Mouse (Mus musculus) intestine, embryonic 16.5 days (tissue): ENCODE data around the gene Zfp641. TPM values are rescaled to one million over a fixed set of nuclear protein-coding genes. Genes with fewer than 3 reads are reported as not detected.

Source experiments
- ATAC-seq: fragments of 200-750 bp; cut with Nextera tagmentation; 2 replicates; pipeline ENCODE4 v1.8.0; 2017; ENCODE audit warnings: moderate TSS enrichment, moderate library complexity
- H3K27ac ChIP-seq: fragments of 300-500 bp; sonication (generic); 2 replicates; pipeline ENCODE4 v1.5.1; 2014; ENCODE audit warnings: mild to moderate bottlenecking, low read length
- H3K27me3 ChIP-seq: fragments of 300-500 bp; sonication (generic); replicated peaks from 2 replicates; pipeline ENCODE4 v1.6.1; 2014; ENCODE audit warnings: low read length, control low read depth, mixed read lengths; ENCODE audit not compliant: control insufficient read depth, insufficient read depth
- H3K36me3 ChIP-seq: fragments of 300-500 bp; sonication (generic); 2 replicates; pipeline ENCODE4 v1.6.1; 2014; ENCODE audit warnings: low read length, control low read depth; ENCODE audit not compliant: control insufficient read depth, insufficient read depth
- H3K4me1 ChIP-seq: fragments of 300-500 bp; sonication (generic); 2 replicates; pipeline ENCODE4 v1.6.1; 2014; ENCODE audit warnings: low read length, control low read depth, mixed read lengths; ENCODE audit not compliant: control insufficient read depth, insufficient read depth
- H3K4me2 ChIP-seq: fragments of 300-500 bp; sonication (generic); 2 replicates; pipeline ENCODE4 v1.6.1; 2014; ENCODE audit warnings: low read depth, low read length, control low read depth
- H3K4me3 ChIP-seq: fragments of 300-500 bp; sonication (generic); 2 replicates; pipeline ENCODE4 v1.5.1; 2014; ENCODE audit warnings: mild to moderate bottlenecking, low read length
- H3K9ac ChIP-seq: fragments of 300-500 bp; sonication (generic); 2 replicates; pipeline ENCODE4 v1.6.1; 2014; ENCODE audit warnings: low read depth, low read length
- H3K9me3 ChIP-seq: fragments of 300-500 bp; sonication (generic); 2 replicates; pipeline ENCODE4 v1.6.1; 2016; ENCODE audit warnings: low read length, control low read depth; ENCODE audit not compliant: control insufficient read depth
- WGBS: fragments of 180-500 bp; shearing (Covaris S2); extraction: QIAGEN DNeasy Blood & Tissue Kit; methylation state at CpG from one replicate; pipeline ENCODE4 v1.1.7; 2014; 5-methylcytosine and 5-hydroxymethylcytosine counted together
- polyA plus RNA-seq: library from polyadenylated mRNA; unstranded; fragments of >200 nt; fragmentation: Nextera tagmentation; extraction: Ambion mirVana; gene quantifications from 2 replicates; pipeline ENCODE4 v1.2.1, GENCODE M21; 2015

The Zfp641 gene
- polyA plus RNA-seq, 1 experiment from 2014 or later = 0.39 TPM

GRCm38 (mm10) chr15:98256271-98256670 lies 39.7 kb downstream of the Zfp641 start:
- H3K36me3 ChIP-seq = no peaks in the 10 kb centered on the region
- H3K27ac ChIP-seq = no peak overlapping the region
- ATAC-seq = no peak
- no peaks in the 10 kb centered on the region for H3K27me3 ChIP-seq
- H3K9me3 ChIP-seq = no peaks in the 10 kb centered on the region
- H3K4me3 ChIP-seq = no peak overlapping the region
- H3K4me1 ChIP-seq = no peaks in the 10 kb centered on the region
- H3K4me2 ChIP-seq = no peak overlapping the region
- WGBS = 92% methylated on average over 13 of the region's 13 CpGs
- no peak overlapping the region for H3K9ac ChIP-seq

Other genes starting within 250 kb of the Zfp641 start
- gene Pfkm, start 203.6 kb downstream of the Zfp641 start, polyA plus RNA-seq = 30.5 and 31.7 TPM in 2 replicates
- 18.0 and 20.2 TPM in 2 replicates for gene Senp1, start 202.4 kb downstream of the Zfp641 start, polyA plus RNA-seq
- gene Asb8, start 130.5 kb downstream of the Zfp641 start, polyA plus RNA-seq = 52.7 and 54.9 TPM in 2 replicates
- gene Ccdc184, start 129.0 kb downstream of the Zfp641 start, polyA plus RNA-seq = 1.4 and 1.7 TPM in 2 replicates
- not detected in 2 replicates for gene Olfr288, start 100.6 kb downstream of the Zfp641 start, polyA plus RNA-seq
- gene Gm44579, start 75.2 kb downstream of the Zfp641 start, polyA plus RNA-seq = not detected in 2 replicates
- gene Olfr287, start 75.1 kb downstream of the Zfp641 start, polyA plus RNA-seq = not detected in 2 replicates
- gene Olfr286, start 61.7 kb downstream of the Zfp641 start, polyA plus RNA-seq = not detected in 2 replicates
- gene H1fnt, start 38.9 kb downstream of the Zfp641 start, polyA plus RNA-seq = not detected in 2 replicates
- gene Olfr285, start 21.2 kb upstream of the Zfp641 start, polyA plus RNA-seq = not detected in 2 replicates
- gene Olfr284, start 44.8 kb upstream of the Zfp641 start, polyA plus RNA-seq = not detected in 2 replicates
- not detected in 2 replicates for gene Olfr283, start 84.8 kb upstream of the Zfp641 start, polyA plus RNA-seq
- not detected in 2 replicates for gene Olfr282, start 135.1 kb upstream of the Zfp641 start, polyA plus RNA-seq
- not detected in 2 replicates for gene Olfr281, start 156.4 kb upstream of the Zfp641 start, polyA plus RNA-seq
- gene OR5BS1P, start 173.7 kb upstream of the Zfp641 start, polyA plus RNA-seq = not detected in 2 replicates
- gene Lalba, start 186.6 kb upstream of the Zfp641 start, polyA plus RNA-seq = 0.31 TPM in 1 of 2 replicates, not detected in the other
- gene Olfr279, start 196.2 kb upstream of the Zfp641 start, polyA plus RNA-seq = not detected in 2 replicates
- 67.2 and 69.6 TPM in 2 replicates for gene Kansl2, start 238.1 kb upstream of the Zfp641 start, polyA plus RNA-seq